Mouse (Mus musculus) kidney, adult 8-10 months (tissue): Measurements from ENCODE around the gene Bik.

Experiments used
- DNase-seq, 2 experiments: peaks; one replicate each; pipeline ENCODE4 v3.0.0; 2022

Bik gene

GRCm38 (mm10) chr15:83590841-83591240 lies 64.2 kb downstream of the Bik start:
- DNase-seq: peak; percentile 23 to 37

- DNase-seq: no peak
These were observed 65.1 kb downstream of the Bik start for GRCm38 (mm10) chr15:83591758-83592157.

GRCm38 (mm10) chr15:83592260-83593188 lies 65.9 kb downstream of the Bik start:
- DNase-seq: no peak

GRCm38 (mm10) chr15:83593189-83593585 lies 66.5 kb downstream of the Bik start:
- DNase-seq: no peak

GRCm38 (mm10) chr15:83593702-83594512 lies 67.2 kb downstream of the Bik start:
- no peak for DNase-seq
